Mouse (Mus musculus): ENCODE measurements around the gene Cers6. TPM values are rescaled to one million over a fixed set of nuclear protein-coding genes. Genes with fewer than 3 reads are reported as not detected.
A peak's percentile ranks its signal among the peaks of the same experiment; 100 is the strongest.

Cers6 gene
- polyA plus RNA-seq, 1 experiment from 2014 or later, result 21.5 TPM

- WGBS, result 43% methylated on average over 7 of the region's 7 CpGs
- H3K36me3 ChIP-seq, result no peaks in the 10 kb centered on the region
- no peak overlapping the region for H3K4me2 ChIP-seq
- no peak overlapping the region for H3K4me3 ChIP-seq (replicated peaks)
- no peaks in the 10 kb centered on the region for H3K9me3 ChIP-seq
- H3K9ac ChIP-seq (replicated peaks), result no peak overlapping the region
- peaks cover 9% of the 10 kb centered on the region for H3K4me1 ChIP-seq (replicated peaks)
- no peak for ATAC-seq (ENCODE audit: insufficient number of reproducible peaks, insufficient read depth, low FRiP score, low TSS enrichment, low read depth)
- H3K27ac ChIP-seq, result no peak overlapping the region
- no peaks in the 10 kb centered on the region for H3K27me3 ChIP-seq
These were observed 187.9 kb downstream of the Cers6 start for GRCm38 (mm10) chr2:69049179-69049578.

GRCm38 (mm10) chr2:69050189-69050588 is 188.9 kb downstream of the Cers6 start:
- no peak overlapping the region for H3K9ac ChIP-seq (replicated peaks)
- no peak overlapping the region for H3K4me3 ChIP-seq (replicated peaks)
- H3K9me3 ChIP-seq, result no peaks in the 10 kb centered on the region
- WGBS, result 67% methylated on average over 4 of the region's 4 CpGs
- no peak for ATAC-seq (ENCODE audit: insufficient number of reproducible peaks, insufficient read depth, low FRiP score, low TSS enrichment, low read depth)
- no peaks in the 10 kb centered on the region for H3K27me3 ChIP-seq
- no peaks in the 10 kb centered on the region for H3K36me3 ChIP-seq
- H3K4me1 ChIP-seq (replicated peaks), result peaks cover 12% of the 10 kb centered on the region
- H3K27ac ChIP-seq, result no peak overlapping the region
- no peak overlapping the region for H3K4me2 ChIP-seq

- ATAC-seq (ENCODE audit: insufficient number of reproducible peaks, insufficient read depth, low FRiP score, low TSS enrichment, low read depth), result no peak
These were observed 190.4 kb downstream of the Cers6 start for GRCm38 (mm10) chr2:69051596-69051995.

GRCm38 (mm10) chr2:69053210-69053858 is 192.1 kb downstream of the Cers6 start:
- 0 out of 2 replicates have a peak, but pooled peaks have one; percentile 15 for ATAC-seq (ENCODE audit: insufficient number of reproducible peaks, insufficient read depth, low FRiP score, low TSS enrichment, low read depth)
- WGBS, result 15% methylated on average over 4 of the region's 4 CpGs

More at GRCm38 (mm10) chr2:69051596-69051995, 190.4 kb downstream of the Cers6 start:
- Histone ChIP-seq H3K9me3 (no peaks in the 10 kb centered on the region), H3K4me1 (replicated peaks) (peaks cover 12% of the 10 kb centered on the region), H3K27ac (no peak overlapping the region), H3K36me3 (no peaks in the 10 kb centered on the region), H3K9ac (replicated peaks) (no peak overlapping the region), H3K4me2 (no peak overlapping the region), H3K27me3 (no peaks in the 10 kb centered on the region), H3K4me3 (replicated peaks) (no peak overlapping the region)
- WGBS, result 29% methylated on average over 1 of the region's 1 CpGs

GRCm38 (mm10) chr2:69054279-69054678 is 193.0 kb downstream of the Cers6 start:
- no peak; the same call in 1 of the 2 replicates for ATAC-seq (ENCODE audit: insufficient number of reproducible peaks, insufficient read depth, low FRiP score, low TSS enrichment, low read depth)
- H3K9me3 ChIP-seq, result no peaks in the 10 kb centered on the region

More at GRCm38 (mm10) chr2:69053210-69053858, 192.1 kb downstream of the Cers6 start:
- Histone ChIP-seq H3K27ac (no peak overlapping the region), H3K9me3 (no peaks in the 10 kb centered on the region), H3K9ac (replicated peaks) (no peak overlapping the region), H3K4me3 (replicated peaks) (no peak overlapping the region), H3K27me3 (no peaks in the 10 kb centered on the region), H3K4me1 (replicated peaks) (peaks cover 12% of the 10 kb centered on the region), H3K4me2 (no peak overlapping the region), H3K36me3 (no peaks in the 10 kb centered on the region)

GRCm38 (mm10) chr2:69055174-69055573 is 193.9 kb downstream of the Cers6 start:
- no peak overlapping the region for H3K4me2 ChIP-seq
- no peaks in the 10 kb centered on the region for H3K36me3 ChIP-seq
- no peak overlapping the region for H3K9ac ChIP-seq (replicated peaks)
- no peaks in the 10 kb centered on the region for H3K9me3 ChIP-seq
- H3K27me3 ChIP-seq, result no peaks in the 10 kb centered on the region
- ATAC-seq (ENCODE audit: insufficient number of reproducible peaks, insufficient read depth, low FRiP score, low TSS enrichment, low read depth), result no peak
- H3K4me3 ChIP-seq (replicated peaks), result no peak overlapping the region
- 73% methylated on average over 6 of the region's 6 CpGs for WGBS
- H3K4me1 ChIP-seq (replicated peaks), result peaks cover 12% of the 10 kb centered on the region
- no peak overlapping the region for H3K27ac ChIP-seq

More at GRCm38 (mm10) chr2:69054279-69054678, 193.0 kb downstream of the Cers6 start:
- Histone ChIP-seq H3K27ac (no peak overlapping the region), H3K4me1 (replicated peaks) (peaks cover 12% of the 10 kb centered on the region), H3K4me3 (replicated peaks) (no peak overlapping the region), H3K27me3 (no peaks in the 10 kb centered on the region), H3K4me2 (no peak overlapping the region), H3K36me3 (no peaks in the 10 kb centered on the region), H3K9ac (replicated peaks) (no peak overlapping the region)
- WGBS, result 46% methylated on average over 4 of the region's 4 CpGs

- no peak overlapping the region for H3K9ac ChIP-seq (replicated peaks)
These were observed 200.1 kb downstream of the Cers6 start for GRCm38 (mm10) chr2:69061313-69061712.

GRCm38 (mm10) chr2:69061910-69062689 is 200.9 kb downstream of the Cers6 start:
- ATAC-seq (ENCODE audit: insufficient number of reproducible peaks, insufficient read depth, low FRiP score, low TSS enrichment, low read depth), result no peak
- Histone ChIP-seq H3K9ac (replicated peaks) (no peak overlapping the region), H3K4me1 (replicated peaks) (no peaks in the 10 kb centered on the region), H3K4me2 (no peak overlapping the region), H3K4me3 (replicated peaks) (no peak overlapping the region), H3K27me3 (no peaks in the 10 kb centered on the region), H3K9me3 (no peaks in the 10 kb centered on the region), H3K36me3 (no peaks in the 10 kb centered on the region), H3K27ac (no peak overlapping the region)
- 87% methylated on average over 5 of the region's 5 CpGs for WGBS

More at GRCm38 (mm10) chr2:69061313-69061712, 200.1 kb downstream of the Cers6 start:
- ATAC-seq (ENCODE audit: insufficient number of reproducible peaks, insufficient read depth, low FRiP score, low TSS enrichment, low read depth), result no peak
- no peaks in the 10 kb centered on the region for H3K36me3 ChIP-seq
- H3K4me1 ChIP-seq (replicated peaks), result no peaks in the 10 kb centered on the region
- no peaks in the 10 kb centered on the region for H3K9me3 ChIP-seq
- no peak overlapping the region for H3K27ac ChIP-seq
- H3K4me3 ChIP-seq (replicated peaks), result no peak overlapping the region
- H3K4me2 ChIP-seq, result no peak overlapping the region
- no peaks in the 10 kb centered on the region for H3K27me3 ChIP-seq

- H3K9ac ChIP-seq (replicated peaks), result no peak overlapping the region
- H3K27me3 ChIP-seq, result no peaks in the 10 kb centered on the region
- no peaks in the 10 kb centered on the region for H3K9me3 ChIP-seq
- H3K36me3 ChIP-seq, result no peaks in the 10 kb centered on the region
- no peak overlapping the region for H3K4me2 ChIP-seq
- H3K4me3 ChIP-seq (replicated peaks), result no peak overlapping the region
- WGBS, result 87% methylated on average over 6 of the region's 6 CpGs
- H3K4me1 ChIP-seq (replicated peaks), result no peaks in the 10 kb centered on the region
- no peak for ATAC-seq (ENCODE audit: insufficient number of reproducible peaks, insufficient read depth, low FRiP score, low TSS enrichment, low read depth)
- H3K27ac ChIP-seq, result no peak overlapping the region
These were observed 203.5 kb downstream of the Cers6 start for GRCm38 (mm10) chr2:69064759-69065158.

- Histone ChIP-seq H3K4me2 (no peak overlapping the region), H3K27ac (no peak overlapping the region), H3K4me1 (replicated peaks) (no peaks in the 10 kb centered on the region; the same call in 1 of the 2 replicates), H3K9ac (replicated peaks) (no peak overlapping the region), H3K36me3 (0 out of 2 replicates have a peak, but pooled peaks cover 2% of the 10 kb centered on the region), H3K4me3 (replicated peaks) (no peak overlapping the region), H3K27me3 (no peaks in the 10 kb centered on the region), H3K9me3 (no peaks in the 10 kb centered on the region)
- 70% methylated on average over 7 of the region's 7 CpGs for WGBS
- no peak for ATAC-seq (ENCODE audit: insufficient number of reproducible peaks, insufficient read depth, low FRiP score, low TSS enrichment, low read depth)
These were observed 210.4 kb downstream of the Cers6 start for GRCm38 (mm10) chr2:69071440-69072235.

GRCm38 (mm10) chr2:69077189-69077588 is 215.9 kb downstream of the Cers6 start:
- no peak overlapping the region for H3K27ac ChIP-seq
- no peak overlapping the region for H3K4me2 ChIP-seq
- H3K9me3 ChIP-seq, result no peaks in the 10 kb centered on the region
- ATAC-seq (ENCODE audit: insufficient number of reproducible peaks, insufficient read depth, low FRiP score, low TSS enrichment, low read depth), result peak; percentile 42; the same call in 1 of the 2 replicates
- no peaks in the 10 kb centered on the region for H3K27me3 ChIP-seq
- no peak overlapping the region for H3K4me3 ChIP-seq (replicated peaks)
- WGBS, result 78% methylated on average over 3 of the region's 3 CpGs
- H3K4me1 ChIP-seq (replicated peaks), result peaks cover 2% of the 10 kb centered on the region; the same call in 1 of the 2 replicates
- 0 out of 2 replicates have a peak, but pooled peaks cover 2% of the 10 kb centered on the region for H3K36me3 ChIP-seq
- H3K9ac ChIP-seq (replicated peaks), result no peak overlapping the region
